Mouse (Mus musculus) heart, postnatal 0 days (tissue): Measurements from ENCODE around the gene Shroom3.

ENCODE experiments used
- CTCF ChIP-seq: IDR thresholded peaks from 2 replicates; pipeline ENCODE4 v1.5.1; 2016; ENCODE audit warnings: antibody characterized with exemption, control low read depth, low read depth
- EP300 ChIP-seq: IDR thresholded peaks from 2 replicates; pipeline ENCODE4 v1.6.1; 2016; ENCODE audit warnings: antibody characterized with exemption, low read depth

- TF ChIP-seq CTCF, result no peak
- no peak for TF ChIP-seq EP300
These were observed 178.3 kb downstream of the Shroom3 start for GRCm38 (mm10) chr5:92861416-92862112.
